Mouse (Mus musculus): ENCODE measurements around the gene Tmem109. TPM values are rescaled to one million over a fixed set of nuclear protein-coding genes. Genes with fewer than 3 reads are reported as not detected.

The Tmem109 gene
- polyA plus RNA-seq, 1 experiment from 2014 or later: 28.2 TPM

- WGBS (ENCODE audit: insufficient replicate concordance): 62% methylated on average over 3 of the region's 3 CpGs
- Histone ChIP-seq H3K4me1 (0 out of 2 replicates have a peak, but pooled peaks cover 3% of the 10 kb centered on the region), H3K9me3 (replicated peaks) (no peaks in the 10 kb centered on the region), H3K36me3 (peaks cover 52% of the 10 kb centered on the region), H3K27ac (no peak overlapping the region), H3K4me2 (no peak overlapping the region), H3K27me3 (replicated peaks) (no peaks in the 10 kb centered on the region), H3K4me3 (no peak overlapping the region), H3K9ac (no peak overlapping the region)
- no peak for ATAC-seq
Observed at GRCm38 (mm10) chr19:10907891-10908290, 26.1 kb upstream of the Tmem109 start.

GRCm38 (mm10) chr19:10905728-10906000, 23.9 kb upstream of the Tmem109 start:
- H3K36me3 ChIP-seq: peaks cover 74% of the 10 kb centered on the region
- ATAC-seq: no peak
- H3K9ac ChIP-seq: no peak overlapping the region
- WGBS (ENCODE audit: insufficient replicate concordance): 78% methylated on average over 5 of the region's 5 CpGs
- H3K27ac ChIP-seq: 0 out of 2 replicates have a peak overlapping the region, but pooled peaks have one; percentile 3
- H3K27me3 ChIP-seq (replicated peaks): no peaks in the 10 kb centered on the region
- no peaks in the 10 kb centered on the region for H3K9me3 ChIP-seq (replicated peaks)
- H3K4me1 ChIP-seq: 0 out of 2 replicates have a peak, but pooled peaks cover 3% of the 10 kb centered on the region
- H3K4me2 ChIP-seq: no peak overlapping the region
- no peak overlapping the region for H3K4me3 ChIP-seq

- H3K27ac ChIP-seq: 0 out of 2 replicates have a peak overlapping the region, but pooled peaks have one; percentile 3
- H3K27me3 ChIP-seq (replicated peaks): no peaks in the 10 kb centered on the region
- 0 out of 2 replicates have a peak, but pooled peaks cover 3% of the 10 kb centered on the region for H3K4me1 ChIP-seq
- no peak overlapping the region for H3K9ac ChIP-seq
- WGBS (ENCODE audit: insufficient replicate concordance): 75% methylated on average over 7 of the region's 7 CpGs
- H3K4me3 ChIP-seq: no peak overlapping the region
- peak; percentile 30; the same call in 1 of the 2 replicates for ATAC-seq
- H3K9me3 ChIP-seq (replicated peaks): no peaks in the 10 kb centered on the region
- H3K4me2 ChIP-seq: no peak overlapping the region
- peaks cover 80% of the 10 kb centered on the region for H3K36me3 ChIP-seq
Observed at GRCm38 (mm10) chr19:10904927-10905727, 23.3 kb upstream of the Tmem109 start.

GRCm38 (mm10) chr19:10904512-10904911, 22.7 kb upstream of the Tmem109 start:
- H3K27ac ChIP-seq: no peak overlapping the region
- no peak overlapping the region for H3K4me2 ChIP-seq
- H3K36me3 ChIP-seq: peaks cover 86% of the 10 kb centered on the region
- H3K4me3 ChIP-seq: no peak overlapping the region
- 0 out of 2 replicates have a peak, but pooled peaks cover 3% of the 10 kb centered on the region for H3K4me1 ChIP-seq
- no peak for ATAC-seq
- H3K9me3 ChIP-seq (replicated peaks): no peaks in the 10 kb centered on the region
- no peak overlapping the region for H3K9ac ChIP-seq
- no peaks in the 10 kb centered on the region for H3K27me3 ChIP-seq (replicated peaks)
- 79% methylated on average over 5 of the region's 5 CpGs for WGBS (ENCODE audit: insufficient replicate concordance)

- H3K4me1 ChIP-seq: peaks cover 20% of the 10 kb centered on the region
- no peak overlapping the region for H3K4me3 ChIP-seq
- no peak overlapping the region for H3K27ac ChIP-seq
- H3K36me3 ChIP-seq: peaks cover 88% of the 10 kb centered on the region
- no peak overlapping the region for H3K4me2 ChIP-seq
- H3K27me3 ChIP-seq (replicated peaks): no peaks in the 10 kb centered on the region
- H3K9me3 ChIP-seq (replicated peaks): no peaks in the 10 kb centered on the region
- ATAC-seq: no peak
- H3K9ac ChIP-seq: no peak overlapping the region
- WGBS (ENCODE audit: insufficient replicate concordance): 87% methylated on average over 5 of the region's 5 CpGs
Observed at GRCm38 (mm10) chr19:10901046-10901445, 19.2 kb upstream of the Tmem109 start.

- 81% methylated on average over 6 of the region's 6 CpGs for WGBS (ENCODE audit: insufficient replicate concordance)
- Histone ChIP-seq H3K36me3 (peaks cover 81% of the 10 kb centered on the region), H3K4me1 (peaks cover 24% of the 10 kb centered on the region), H3K9ac (no peak overlapping the region), H3K4me2 (no peak overlapping the region), H3K4me3 (no peak overlapping the region), H3K27me3 (replicated peaks) (no peaks in the 10 kb centered on the region), H3K27ac (no peak overlapping the region), H3K9me3 (replicated peaks) (no peaks in the 10 kb centered on the region)
- no peak for ATAC-seq
Observed at GRCm38 (mm10) chr19:10900315-10900714, 18.5 kb upstream of the Tmem109 start.

GRCm38 (mm10) chr19:10897491-10897890, 15.7 kb upstream of the Tmem109 start:
- ATAC-seq: no peak
- no peaks in the 10 kb centered on the region for H3K27me3 ChIP-seq (replicated peaks)
- H3K36me3 ChIP-seq: peaks cover 53% of the 10 kb centered on the region
- H3K9ac ChIP-seq: no peak overlapping the region
- no peak overlapping the region for H3K27ac ChIP-seq
- no peaks in the 10 kb centered on the region for H3K9me3 ChIP-seq (replicated peaks)
- H3K4me1 ChIP-seq: peaks cover 27% of the 10 kb centered on the region
- 0 out of 2 replicates have a peak overlapping the region, but pooled peaks have one; percentile 88 for H3K4me3 ChIP-seq
- 73% methylated on average over 8 of the region's 8 CpGs for WGBS (ENCODE audit: insufficient replicate concordance)
- H3K4me2 ChIP-seq: peak overlapping the region; percentile 93

GRCm38 (mm10) chr19:10896849-10897248, 15.0 kb upstream of the Tmem109 start:
- Histone ChIP-seq H3K9ac (peak overlapping the region; percentile 85), H3K4me2 (peak overlapping the region; percentile 93), H3K9me3 (replicated peaks) (no peaks in the 10 kb centered on the region), H3K27me3 (replicated peaks) (no peaks in the 10 kb centered on the region), H3K4me1 (peaks cover 27% of the 10 kb centered on the region), H3K36me3 (peaks cover 46% of the 10 kb centered on the region), H3K27ac (no peak overlapping the region), H3K4me3 (peak overlapping the region; percentile 88)
- ATAC-seq: no peak
- WGBS (ENCODE audit: insufficient replicate concordance): 61% methylated on average over 7 of the region's 7 CpGs

- no peaks in the 10 kb centered on the region for H3K9me3 ChIP-seq (replicated peaks)
- peaks cover 35% of the 10 kb centered on the region for H3K36me3 ChIP-seq
- peak overlapping the region; percentile 88 for H3K27ac ChIP-seq
- no peak for ATAC-seq
- H3K27me3 ChIP-seq (replicated peaks): no peaks in the 10 kb centered on the region
- peak overlapping the region; percentile 85 for H3K9ac ChIP-seq
- 1% methylated on average over 16 of the region's 16 CpGs for WGBS (ENCODE audit: insufficient replicate concordance)
- peaks cover 27% of the 10 kb centered on the region for H3K4me1 ChIP-seq
- H3K4me2 ChIP-seq: peak overlapping the region; percentile 93
- peak overlapping the region; percentile 88 for H3K4me3 ChIP-seq
Observed at GRCm38 (mm10) chr19:10895708-10896107, 13.9 kb upstream of the Tmem109 start.

- ATAC-seq: peak; percentile 93
- peak within 1 kb of the TSS; percentile 88 for H3K27ac ChIP-seq
- H3K27me3 ChIP-seq (replicated peaks): no peaks in the 10 kb centered on the region
- peak within 1 kb of the TSS; percentile 88 for H3K4me3 ChIP-seq
- peaks cover 27% of the 10 kb centered on the region for H3K4me1 ChIP-seq
- H3K9ac ChIP-seq: peak within 1 kb of the TSS; percentile 85
- no peaks in the 10 kb centered on the region for H3K9me3 ChIP-seq (replicated peaks)
- H3K36me3 ChIP-seq: peaks cover 29% of the 10 kb centered on the region
- under 1% methylated on average over 43 of the region's 43 CpGs for WGBS (ENCODE audit: insufficient replicate concordance)
- peak within 1 kb of the TSS; percentile 93 for H3K4me2 ChIP-seq
Observed at GRCm38 (mm10) chr19:10895016-10895528, 13.3 kb upstream of the Tmem109 start, which contains the start of gene Prpf19. Gene Prpf19, plus strand, starts transcription at chr19:10895231.

- H3K4me1 ChIP-seq: peaks cover 21% of the 10 kb centered on the region
- WGBS (ENCODE audit: insufficient replicate concordance): 63% methylated on average over 3 of the region's 3 CpGs
- H3K9ac ChIP-seq: no peak overlapping the region
- no peak overlapping the region for H3K4me2 ChIP-seq
- H3K9me3 ChIP-seq (replicated peaks): no peaks in the 10 kb centered on the region
- ATAC-seq: no peak
- H3K4me3 ChIP-seq: no peak overlapping the region
- no peaks in the 10 kb centered on the region for H3K27me3 ChIP-seq (replicated peaks)
- H3K36me3 ChIP-seq: no peaks in the 10 kb centered on the region; the same call in 1 of the 2 replicates
- no peak overlapping the region for H3K27ac ChIP-seq
Observed at GRCm38 (mm10) chr19:10892201-10892600, 10.4 kb upstream of the Tmem109 start.

GRCm38 (mm10) chr19:10880975-10881425, 801 bp downstream of the Tmem109 start:
- peak; percentile 50 for ATAC-seq
- Histone ChIP-seq H3K27ac (no peak overlapping the region), H3K4me1 (peaks cover 27% of the 10 kb centered on the region), H3K9ac (peak overlapping the region; percentile 76), H3K9me3 (replicated peaks) (no peaks in the 10 kb centered on the region), H3K27me3 (replicated peaks) (no peaks in the 10 kb centered on the region), H3K4me2 (peak overlapping the region; percentile 94), H3K36me3 (no peaks in the 10 kb centered on the region), H3K4me3 (peak overlapping the region; percentile 60)
- WGBS (ENCODE audit: insufficient replicate concordance): 10% methylated on average over 14 of the region's 14 CpGs
